Mouse (Mus musculus) neural tube, embryonic 12.5 days (tissue): ENCODE measurements around the gene Cutal. TPM values are rescaled to one million over a fixed set of nuclear protein-coding genes. Genes with fewer than 3 reads are reported as not detected.

Experiments
- ATAC-seq: fragments of 200-750 bp; cut with Nextera tagmentation; 2 replicates; pipeline ENCODE4 v1.8.0; 2017; ENCODE audit warnings: low read depth, mild to moderate bottlenecking, moderate TSS enrichment, moderate library complexity; ENCODE audit not compliant: low FRiP score
- H3K27ac ChIP-seq: fragments of 300-500 bp; sonication (generic); 2 replicates; pipeline ENCODE4 v1.5.1; 2016
- H3K27me3 ChIP-seq: fragments of 300-500 bp; sonication (generic); replicated peaks from 2 replicates; pipeline ENCODE4 v1.6.1; 2016; ENCODE audit warnings: mild to moderate bottlenecking
- H3K36me3 ChIP-seq: fragments of 300-500 bp; sonication (generic); 2 replicates; pipeline ENCODE4 v1.6.1; 2016; ENCODE audit warnings: mild to moderate bottlenecking
- H3K4me1 ChIP-seq: fragments of 300-500 bp; sonication (generic); 2 replicates; pipeline ENCODE4 v1.6.1; 2016
- H3K4me2 ChIP-seq: fragments of 300-500 bp; sonication (generic); replicated peaks from 2 replicates; pipeline ENCODE4 v1.6.1; 2016; ENCODE audit warnings: mild to moderate bottlenecking
- H3K4me3 ChIP-seq: fragments of 300-500 bp; sonication (generic); 2 replicates; pipeline ENCODE4 v1.5.1; 2016
- H3K9ac ChIP-seq: fragments of 300-500 bp; sonication (generic); 2 replicates; pipeline ENCODE4 v1.6.1; 2016; ENCODE audit warnings: mild to moderate bottlenecking
- H3K9me3 ChIP-seq: fragments of 300-500 bp; sonication (generic); 2 replicates; pipeline ENCODE4 v1.6.1; 2016; ENCODE audit warnings: mild to moderate bottlenecking
- WGBS: fragments of 180-500 bp; shearing (Covaris S2); methylation state at CpG from one replicate; pipeline ENCODE4 v1.1.7; 2016; 5-methylcytosine and 5-hydroxymethylcytosine counted together
- polyA plus RNA-seq: library from polyadenylated mRNA; unstranded; fragments of >200 nt; fragmentation: Nextera tagmentation; extraction: Ambion mirVana; gene quantifications from 2 replicates; pipeline ENCODE4 v1.2.1, GENCODE M21; 2016

The Cutal gene
- polyA plus RNA-seq, 1 experiment from 2014 or later = not detected

- no peaks in the 10 kb centered on the region for H3K4me1 ChIP-seq
- no peaks in the 10 kb centered on the region for H3K27me3 ChIP-seq
- no peak overlapping the region for H3K27ac ChIP-seq
- H3K4me2 ChIP-seq = no peak overlapping the region
- H3K9me3 ChIP-seq = no peaks in the 10 kb centered on the region
- WGBS = 80% methylated on average over 19 of the region's 19 CpGs
- no peaks in the 10 kb centered on the region for H3K36me3 ChIP-seq
- H3K9ac ChIP-seq = no peak overlapping the region
- ATAC-seq = no peak
- no peak overlapping the region for H3K4me3 ChIP-seq
Observed at GRCm38 (mm10) chr2:34895503-34896113, 21.4 kb downstream of the Cutal start.

GRCm38 (mm10) chr2:34896821-34897460, 22.7 kb downstream of the Cutal start:
- H3K9ac ChIP-seq = no peak overlapping the region
- H3K36me3 ChIP-seq = no peaks in the 10 kb centered on the region
- H3K9me3 ChIP-seq = no peaks in the 10 kb centered on the region
- H3K4me2 ChIP-seq = no peak overlapping the region
- no peaks in the 10 kb centered on the region for H3K27me3 ChIP-seq
- no peak overlapping the region for H3K4me3 ChIP-seq
- WGBS = 83% methylated on average over 17 of the region's 17 CpGs
- no peak overlapping the region for H3K27ac ChIP-seq
- no peaks in the 10 kb centered on the region for H3K4me1 ChIP-seq
- no peak for ATAC-seq

GRCm38 (mm10) chr2:34897820-34898219, 23.6 kb downstream of the Cutal start:
- Histone ChIP-seq H3K9me3 (no peaks in the 10 kb centered on the region), H3K4me3 (no peak overlapping the region), H3K9ac (no peak overlapping the region), H3K4me2 (no peak overlapping the region), H3K27me3 (no peaks in the 10 kb centered on the region), H3K27ac (no peak overlapping the region), H3K4me1 (no peaks in the 10 kb centered on the region), H3K36me3 (no peaks in the 10 kb centered on the region)
- 22% methylated on average over 10 of the region's 10 CpGs for WGBS
- no peak for ATAC-seq

GRCm38 (mm10) chr2:34899682-34900081, 25.5 kb downstream of the Cutal start:
- Histone ChIP-seq H3K9me3 (no peaks in the 10 kb centered on the region), H3K36me3 (no peaks in the 10 kb centered on the region), H3K9ac (no peak overlapping the region), H3K4me2 (no peak overlapping the region), H3K4me1 (peaks cover 8% of the 10 kb centered on the region), H3K27me3 (no peaks in the 10 kb centered on the region), H3K4me3 (no peak overlapping the region), H3K27ac (no peak overlapping the region)
- ATAC-seq = no peak
- WGBS = 83% methylated on average over 11 of the region's 11 CpGs

GRCm38 (mm10) chr2:34900412-34900811, 26.2 kb downstream of the Cutal start:
- peaks cover 14% of the 10 kb centered on the region for H3K4me1 ChIP-seq
- no peaks in the 10 kb centered on the region for H3K36me3 ChIP-seq
- ATAC-seq = no peak
- H3K4me2 ChIP-seq = no peak overlapping the region
- H3K4me3 ChIP-seq = no peak overlapping the region
- no peak overlapping the region for H3K27ac ChIP-seq
- 78% methylated on average over 1 of the region's 1 CpGs for WGBS
- H3K27me3 ChIP-seq = no peaks in the 10 kb centered on the region
- H3K9me3 ChIP-seq = no peaks in the 10 kb centered on the region
- H3K9ac ChIP-seq = no peak overlapping the region

GRCm38 (mm10) chr2:34901726-34902125, 27.5 kb downstream of the Cutal start:
- no peak overlapping the region for H3K4me2 ChIP-seq
- H3K4me3 ChIP-seq = no peak overlapping the region
- H3K4me1 ChIP-seq = peaks cover 16% of the 10 kb centered on the region
- WGBS = 79% methylated on average over 4 of the region's 4 CpGs
- H3K9ac ChIP-seq = no peak overlapping the region
- no peak for ATAC-seq
- H3K36me3 ChIP-seq = no peaks in the 10 kb centered on the region
- no peak overlapping the region for H3K27ac ChIP-seq
- no peaks in the 10 kb centered on the region for H3K27me3 ChIP-seq
- H3K9me3 ChIP-seq = no peaks in the 10 kb centered on the region

GRCm38 (mm10) chr2:34902731-34903130, 28.5 kb downstream of the Cutal start:
- H3K27ac ChIP-seq = no peak overlapping the region
- ATAC-seq = no peak
- H3K27me3 ChIP-seq = no peaks in the 10 kb centered on the region
- no peaks in the 10 kb centered on the region for H3K36me3 ChIP-seq
- no peaks in the 10 kb centered on the region for H3K9me3 ChIP-seq
- no peak overlapping the region for H3K4me3 ChIP-seq
- H3K9ac ChIP-seq = no peak overlapping the region
- H3K4me2 ChIP-seq = no peak overlapping the region
- WGBS = 90% methylated on average over 6 of the region's 6 CpGs
- H3K4me1 ChIP-seq = peaks cover 18% of the 10 kb centered on the region

GRCm38 (mm10) chr2:34903191-34903590, 29.0 kb downstream of the Cutal start:
- H3K4me2 ChIP-seq = no peak overlapping the region
- no peak overlapping the region for H3K27ac ChIP-seq
- ATAC-seq = no peak
- no peaks in the 10 kb centered on the region for H3K36me3 ChIP-seq
- no peaks in the 10 kb centered on the region for H3K9me3 ChIP-seq
- H3K4me1 ChIP-seq = peaks cover 18% of the 10 kb centered on the region
- 89% methylated on average over 7 of the region's 7 CpGs for WGBS
- H3K27me3 ChIP-seq = no peaks in the 10 kb centered on the region
- H3K9ac ChIP-seq = no peak overlapping the region
- H3K4me3 ChIP-seq = no peak overlapping the region

- no peak for ATAC-seq
- Histone ChIP-seq H3K4me3 (no peak overlapping the region), H3K4me2 (peak overlapping the region; percentile 64), H3K9ac (no peak overlapping the region), H3K9me3 (no peaks in the 10 kb centered on the region), H3K27ac (no peak overlapping the region), H3K27me3 (no peaks in the 10 kb centered on the region), H3K4me1 (peaks cover 18% of the 10 kb centered on the region), H3K36me3 (no peaks in the 10 kb centered on the region)
- 71% methylated on average over 4 of the region's 4 CpGs for WGBS
Observed at GRCm38 (mm10) chr2:34903652-34904405, 29.6 kb downstream of the Cutal start.

GRCm38 (mm10) chr2:34904849-34905542, 30.8 kb downstream of the Cutal start:
- Histone ChIP-seq H3K4me3 (peak overlapping the region; percentile 24), H3K9me3 (no peaks in the 10 kb centered on the region), H3K27ac (no peak overlapping the region), H3K27me3 (no peaks in the 10 kb centered on the region), H3K4me2 (peak overlapping the region; percentile 64), H3K4me1 (peaks cover 18% of the 10 kb centered on the region), H3K9ac (0 out of 2 replicates have a peak overlapping the region, but pooled peaks have one; percentile 0), H3K36me3 (no peaks in the 10 kb centered on the region)
- peak; percentile 97 for ATAC-seq
- WGBS = under 1% methylated on average over 34 of the region's 34 CpGs

GRCm38 (mm10) chr2:34906426-34906825, 32.2 kb downstream of the Cutal start:
- no peak overlapping the region for H3K9ac ChIP-seq
- H3K9me3 ChIP-seq = no peaks in the 10 kb centered on the region
- H3K4me2 ChIP-seq = no peak overlapping the region
- H3K36me3 ChIP-seq = no peaks in the 10 kb centered on the region
- no peak overlapping the region for H3K27ac ChIP-seq
- H3K4me1 ChIP-seq = peaks cover 18% of the 10 kb centered on the region
- no peak for ATAC-seq
- 69% methylated on average over 6 of the region's 6 CpGs for WGBS
- H3K4me3 ChIP-seq = no peak overlapping the region
- H3K27me3 ChIP-seq = 0 out of 2 replicates have a peak, but pooled peaks cover 4% of the 10 kb centered on the region
